Mouse (Mus musculus): ENCODE measurements around the gene Slc22a6. TPM values are rescaled to one million over a fixed set of nuclear protein-coding genes. Genes with fewer than 3 reads are reported as not detected.

The Slc22a6 gene
- polyA plus RNA-seq, 1 experiment from 2014 or later: not detected

GRCm38 (mm10) chr19:8616314-8616713, 1.5 kb upstream of the Slc22a6 start:
- Histone ChIP-seq H3K4me1 (replicated peaks) (no peaks in the 10 kb centered on the region), H3K36me3 (no peaks in the 10 kb centered on the region), H3K9ac (no peak overlapping the region), H3K27me3 (replicated peaks) (no peaks in the 10 kb centered on the region), H3K9me3 (no peaks in the 10 kb centered on the region), H3K4me2 (replicated peaks) (no peak overlapping the region), H3K27ac (no peak overlapping the region), H3K4me3 (replicated peaks) (no peak overlapping the region)
- ATAC-seq: peak; percentile 45; the same call in 1 of the 2 replicates
- WGBS: 44% methylated on average over 4 of the region's 4 CpGs

- Histone ChIP-seq H3K9me3 (no peaks in the 10 kb centered on the region), H3K36me3 (no peaks in the 10 kb centered on the region), H3K27me3 (replicated peaks) (no peaks in the 10 kb centered on the region), H3K4me3 (replicated peaks) (no peak overlapping the region), H3K27ac (no peak overlapping the region), H3K4me2 (replicated peaks) (no peak overlapping the region), H3K9ac (no peak overlapping the region), H3K4me1 (replicated peaks) (no peaks in the 10 kb centered on the region)
- 89% methylated on average over 7 of the region's 7 CpGs for WGBS
- no peak for ATAC-seq
Measured at GRCm38 (mm10) chr19:8621098-8621497, 3.3 kb downstream of the Slc22a6 start.

GRCm38 (mm10) chr19:8630249-8630648, 12.4 kb downstream of the Slc22a6 start:
- no peak for ATAC-seq
- Histone ChIP-seq H3K36me3 (no peaks in the 10 kb centered on the region), H3K9me3 (no peaks in the 10 kb centered on the region), H3K27me3 (replicated peaks) (no peaks in the 10 kb centered on the region), H3K4me3 (replicated peaks) (no peak overlapping the region), H3K4me1 (replicated peaks) (no peaks in the 10 kb centered on the region), H3K9ac (no peak overlapping the region), H3K27ac (no peak overlapping the region), H3K4me2 (replicated peaks) (no peak overlapping the region)
- 62% methylated on average over 2 of the region's 2 CpGs for WGBS

DNA sequence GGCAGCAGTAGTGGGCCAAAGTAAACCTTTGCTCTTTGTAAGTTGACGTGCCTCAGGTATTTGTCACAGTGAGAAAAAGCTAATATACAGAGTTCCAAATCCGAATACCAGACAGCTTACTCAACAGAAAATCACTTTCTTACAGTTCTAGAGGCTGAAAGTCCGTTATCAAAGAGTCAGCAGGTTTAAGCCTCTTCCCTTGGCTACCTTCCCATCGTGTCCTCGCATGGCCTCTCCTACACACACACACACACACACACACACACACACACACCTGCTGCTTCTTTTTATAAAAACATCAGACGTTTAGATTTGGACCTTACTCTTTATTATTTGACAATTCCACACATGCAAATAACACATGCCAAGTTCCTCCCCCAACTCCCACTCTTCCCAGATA, 13.0 kb downstream of the Slc22a6 start:
- Histone ChIP-seq H3K4me2 (replicated peaks) (no peak overlapping the region), H3K9ac (no peak overlapping the region), H3K9me3 (no peaks in the 10 kb centered on the region), H3K4me3 (replicated peaks) (no peak overlapping the region), H3K27ac (no peak overlapping the region), H3K27me3 (replicated peaks) (no peaks in the 10 kb centered on the region), H3K36me3 (no peaks in the 10 kb centered on the region), H3K4me1 (replicated peaks) (no peaks in the 10 kb centered on the region)
- ATAC-seq: no peak
- 70% methylated on average over 6 of the region's 6 CpGs for WGBS

- Histone ChIP-seq H3K4me1 (replicated peaks) (no peaks in the 10 kb centered on the region), H3K9ac (no peak overlapping the region), H3K4me3 (replicated peaks) (no peak overlapping the region), H3K4me2 (replicated peaks) (no peak overlapping the region), H3K27me3 (replicated peaks) (no peaks in the 10 kb centered on the region), H3K9me3 (no peaks in the 10 kb centered on the region), H3K27ac (no peak overlapping the region), H3K36me3 (no peaks in the 10 kb centered on the region)
- no peak for ATAC-seq
- WGBS: 74% methylated on average over 1 of the region's 1 CpGs
Measured at GRCm38 (mm10) chr19:8632029-8632428, 14.2 kb downstream of the Slc22a6 start.

DNA sequence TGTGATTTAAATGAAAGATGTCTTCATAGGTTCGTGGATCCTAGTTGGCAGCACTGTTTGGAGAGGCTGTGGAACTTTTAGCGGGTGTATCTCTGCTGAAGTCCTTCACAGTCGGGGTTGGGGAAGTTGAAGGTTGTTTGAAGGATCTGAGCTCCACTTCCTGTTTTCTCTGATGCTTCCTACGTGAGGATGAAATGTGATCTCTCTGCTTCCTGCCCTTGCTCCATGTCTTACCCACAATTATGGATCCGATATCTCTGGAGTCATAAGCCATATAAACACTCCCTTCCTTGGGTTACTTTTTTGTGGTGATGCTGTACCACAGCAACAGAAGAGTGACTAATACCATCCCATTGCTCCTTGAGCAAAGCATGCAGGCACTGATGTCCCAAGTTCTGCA, 24.2 kb downstream of the Slc22a6 start:
- WGBS: 46% methylated on average over 5 of the region's 5 CpGs
- Histone ChIP-seq H3K4me3 (replicated peaks) (no peak overlapping the region), H3K4me2 (replicated peaks) (no peak overlapping the region), H3K27me3 (replicated peaks) (no peaks in the 10 kb centered on the region), H3K9ac (no peak overlapping the region), H3K9me3 (no peaks in the 10 kb centered on the region), H3K27ac (no peak overlapping the region), H3K4me1 (replicated peaks) (no peaks in the 10 kb centered on the region), H3K36me3 (no peaks in the 10 kb centered on the region)
- ATAC-seq: no peak

DNA sequence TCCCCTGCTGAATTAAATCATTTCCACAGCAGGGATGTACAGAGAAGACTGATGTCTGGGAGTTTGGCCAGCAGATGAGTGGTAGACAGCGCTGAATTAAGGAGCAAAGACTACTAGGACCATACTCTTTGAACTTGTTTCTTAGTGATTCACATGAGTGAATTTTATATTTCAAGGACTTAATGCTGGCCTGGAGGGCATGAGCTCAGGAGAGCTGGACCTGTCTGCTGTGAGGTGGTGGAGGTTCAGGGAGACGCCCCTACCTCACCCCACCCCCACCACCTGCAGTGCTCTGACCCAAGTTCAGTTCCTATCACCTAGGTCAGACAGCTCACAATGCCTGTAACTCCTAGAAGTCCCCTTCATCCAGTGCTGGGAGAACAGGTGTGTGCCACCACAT, 28.6 kb downstream of the Slc22a6 start:
- no peaks in the 10 kb centered on the region for H3K4me1 ChIP-seq (replicated peaks)
- no peak overlapping the region for H3K9ac ChIP-seq
- ATAC-seq: no peak
- no peak overlapping the region for H3K27ac ChIP-seq
- no peaks in the 10 kb centered on the region for H3K27me3 ChIP-seq (replicated peaks)
- WGBS: 64% methylated on average over 2 of the region's 2 CpGs
- no peak overlapping the region for H3K4me3 ChIP-seq (replicated peaks)
- no peaks in the 10 kb centered on the region for H3K9me3 ChIP-seq
- H3K4me2 ChIP-seq (replicated peaks): no peak overlapping the region
- no peaks in the 10 kb centered on the region for H3K36me3 ChIP-seq

DNA sequence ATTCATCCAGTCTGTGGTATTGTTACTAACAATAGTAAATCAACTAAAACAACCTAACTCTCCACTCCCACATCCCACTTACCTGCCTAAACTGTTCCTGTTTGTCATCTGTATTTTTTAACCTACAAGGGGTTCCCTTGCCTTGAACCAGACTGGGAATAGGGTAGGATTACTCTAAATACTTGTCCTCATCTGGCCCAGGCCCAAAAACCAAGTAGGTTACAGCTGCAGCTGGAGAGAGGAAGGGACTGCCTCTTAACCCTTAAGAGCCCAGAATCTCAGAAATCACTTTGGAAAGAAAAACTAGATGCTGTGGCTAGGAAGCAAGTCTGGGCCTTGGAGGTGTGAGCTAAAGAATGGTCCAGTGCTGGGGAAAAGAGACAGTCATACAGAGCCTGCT, 38.0 kb downstream of the Slc22a6 start:
- H3K4me2 ChIP-seq (replicated peaks): no peak overlapping the region
- no peak for ATAC-seq
- H3K4me3 ChIP-seq (replicated peaks): no peak overlapping the region
- H3K9ac ChIP-seq: no peak overlapping the region
- no peaks in the 10 kb centered on the region for H3K36me3 ChIP-seq
- H3K27me3 ChIP-seq (replicated peaks): no peaks in the 10 kb centered on the region
- no peaks in the 10 kb centered on the region for H3K9me3 ChIP-seq
- 0 out of 2 replicates have a peak, but pooled peaks cover 3% of the 10 kb centered on the region for H3K4me1 ChIP-seq (replicated peaks)
- H3K27ac ChIP-seq: no peak overlapping the region

- no peak overlapping the region for H3K4me2 ChIP-seq (replicated peaks)
- no peak overlapping the region for H3K27ac ChIP-seq
- H3K9me3 ChIP-seq: no peaks in the 10 kb centered on the region
- no peaks in the 10 kb centered on the region for H3K27me3 ChIP-seq (replicated peaks)
- no peaks in the 10 kb centered on the region for H3K36me3 ChIP-seq
- WGBS: 64% methylated on average over 4 of the region's 4 CpGs
- no peak overlapping the region for H3K9ac ChIP-seq
- ATAC-seq: no peak
- H3K4me1 ChIP-seq (replicated peaks): 0 out of 2 replicates have a peak, but pooled peaks cover 3% of the 10 kb centered on the region
- no peak overlapping the region for H3K4me3 ChIP-seq (replicated peaks)
Measured at GRCm38 (mm10) chr19:8656341-8656740, 38.5 kb downstream of the Slc22a6 start.

GRCm38 (mm10) chr19:8661821-8662307, 44.0 kb downstream of the Slc22a6 start:
- H3K36me3 ChIP-seq: no peaks in the 10 kb centered on the region
- ATAC-seq: peak; percentile 41
- under 1% methylated on average over 35 of the region's 35 CpGs for WGBS
- H3K9ac ChIP-seq: peak overlapping the region; percentile 53
- H3K27me3 ChIP-seq (replicated peaks): no peaks in the 10 kb centered on the region; the same call in 1 of the 2 replicates
- H3K9me3 ChIP-seq: no peaks in the 10 kb centered on the region
- peak overlapping the region; percentile 43 for H3K4me3 ChIP-seq (replicated peaks)
- peaks cover 15% of the 10 kb centered on the region; the same call in 1 of the 2 replicates for H3K4me1 ChIP-seq (replicated peaks)
- peak overlapping the region; percentile 96 for H3K4me2 ChIP-seq (replicated peaks)
- no peak overlapping the region for H3K27ac ChIP-seq

- Histone ChIP-seq H3K4me2 (replicated peaks) (peak overlapping the region; percentile 96), H3K36me3 (no peaks in the 10 kb centered on the region), H3K4me3 (replicated peaks) (peak overlapping the region; percentile 43), H3K4me1 (replicated peaks) (peaks cover 15% of the 10 kb centered on the region; the same call in 1 of the 2 replicates), H3K9me3 (no peaks in the 10 kb centered on the region), H3K9ac (peak overlapping the region; percentile 53), H3K27ac (no peak overlapping the region), H3K27me3 (replicated peaks) (no peaks in the 10 kb centered on the region; the same call in 1 of the 2 replicates)
- ATAC-seq: peak; percentile 58
- WGBS: 4% methylated on average over 11 of the region's 11 CpGs
Measured at GRCm38 (mm10) chr19:8662337-8662736, 44.5 kb downstream of the Slc22a6 start.

GRCm38 (mm10) chr19:8663360-8663839, 45.6 kb downstream of the Slc22a6 start, which contains the start of gene Chrm1:
Chrm1 (plus strand) TSS chr19:8663789.
- H3K27me3 ChIP-seq (replicated peaks): no peaks in the 10 kb centered on the region; the same call in 1 of the 2 replicates
- no peaks in the 10 kb centered on the region for H3K36me3 ChIP-seq
- no peak for ATAC-seq
- peak within 1 kb of the TSS; percentile 96 for H3K4me2 ChIP-seq (replicated peaks)
- H3K27ac ChIP-seq: no peak within 1 kb of the TSS
- WGBS: 71% methylated on average over 9 of the region's 9 CpGs
- peaks cover 15% of the 10 kb centered on the region; the same call in 1 of the 2 replicates for H3K4me1 ChIP-seq (replicated peaks)
- no peak within 1 kb of the TSS for H3K9ac ChIP-seq
- no peak within 1 kb of the TSS for H3K4me3 ChIP-seq (replicated peaks)
- no peaks in the 10 kb centered on the region for H3K9me3 ChIP-seq

GRCm38 (mm10) chr19:8663911-8664421, 46.1 kb downstream of the Slc22a6 start:
- H3K9ac ChIP-seq: no peak overlapping the region
- ATAC-seq: peak; percentile 8; the same call in 1 of the 2 replicates

More at GRCm38 (mm10) chr19:8663911-8664421, 46.1 kb downstream of the Slc22a6 start:
- H3K9me3 ChIP-seq: no peaks in the 10 kb centered on the region
- H3K4me1 ChIP-seq (replicated peaks): peaks cover 15% of the 10 kb centered on the region; the same call in 1 of the 2 replicates
- H3K4me3 ChIP-seq (replicated peaks): no peak overlapping the region
- WGBS: 27% methylated on average over 8 of the region's 10 CpGs
- no peaks in the 10 kb centered on the region; the same call in 1 of the 2 replicates for H3K27me3 ChIP-seq (replicated peaks)
- no peaks in the 10 kb centered on the region for H3K36me3 ChIP-seq
- H3K27ac ChIP-seq: no peak overlapping the region
- peak overlapping the region; percentile 28 for H3K4me2 ChIP-seq (replicated peaks)
